8 mouse cellular contexts compared by ENCODE assay signal in the genomic region with DNA sequence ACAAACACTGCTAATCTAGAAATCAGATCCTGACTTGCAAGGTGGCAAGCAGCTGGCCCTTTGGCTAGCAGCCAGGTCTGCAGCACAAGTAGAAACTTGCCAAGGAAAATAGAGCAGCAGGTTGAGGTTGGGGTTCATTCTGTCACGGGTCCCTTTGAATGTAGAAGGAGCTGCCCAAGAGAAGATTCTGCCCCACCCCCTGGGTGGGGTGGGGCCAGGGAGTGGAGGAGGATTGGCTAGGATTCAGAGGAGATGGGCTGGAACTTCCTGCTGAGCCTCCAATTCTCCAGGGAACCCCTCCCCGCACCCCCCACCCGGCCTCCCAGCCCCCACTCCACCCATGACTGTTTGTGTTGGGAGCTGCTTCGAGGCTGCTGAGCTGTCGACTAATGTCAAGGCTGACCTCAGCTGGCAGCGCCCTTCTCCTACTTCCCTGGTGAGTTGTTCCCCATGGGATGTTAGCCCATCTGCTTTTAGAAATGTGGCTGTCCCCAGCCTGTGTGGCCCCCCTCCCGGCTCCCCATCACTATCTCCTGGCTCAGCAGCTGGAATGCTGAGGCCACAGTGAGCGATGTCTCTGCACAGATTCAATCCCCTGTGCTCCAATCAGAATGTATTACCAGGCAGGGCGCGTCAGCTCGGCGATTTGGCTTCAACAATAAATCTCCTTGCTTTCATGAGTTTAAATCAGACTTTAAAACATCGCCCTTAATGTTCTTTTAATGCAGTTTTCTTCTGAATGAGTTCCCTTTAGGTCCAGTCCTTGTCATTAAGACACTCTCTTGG.
DNase-seq lines count a peak whose midpoint lies in the region; ATAC-seq lines count a peak whose summit lies in the region.
"Had no signal": no experiment of that assay in that cellular context is flagged by ENCODE, and none has a peak within 500 bp of the region (broad histone marks: within the 10 kb centered on the region; RNA-seq: fewer than 3 reads in every experiment).

No protein-coding gene starts in this region.

- H3K4me2 ChIP-seq in intestine, embryonic 16.5 days (ENCODE audit: low read depth, low read length): peak overlapping the region; percentile 47

- H3K9ac ChIP-seq in intestine, embryonic 16.5 days (ENCODE audit: low read depth, low read length): peak overlapping the region; percentile 34; the same call in 1 of the 2 replicates

- H3K9me3 ChIP-seq in intestine, embryonic 16.5 days (ENCODE audit: control insufficient read depth, low read length): no peaks in the 10 kb centered on the region

- H3K27ac ChIP-seq in intestine, embryonic 16.5 days (ENCODE audit: low read length): no peak overlapping the region

- peak; percentile 14; the same call in 1 of the 2 replicates for ATAC-seq in granulocyte monocyte progenitor cell, adult 5-6 weeks (replicated peaks; ENCODE audit: poor library complexity, severe bottlenecking)
- peak; percentile 90 for ATAC-seq in intestine, embryonic 16.5 days

- H3K4me1 ChIP-seq in intestine, embryonic 16.5 days (ENCODE audit: control insufficient read depth, insufficient read depth, low read length): peaks cover 6% of the 10 kb centered on the region

- no peaks in the 10 kb centered on the region for H3K27me3 ChIP-seq in intestine, embryonic 16.5 days (replicated peaks; ENCODE audit: control insufficient read depth, insufficient read depth, low read length)

- peak overlapping the region; percentile 19 for H3K4me3 ChIP-seq in intestine, embryonic 16.5 days (ENCODE audit: low read length)
- H3K4me3 ChIP-seq: erythroblast, embryonic 14.5 days had no signal

- DNase-seq in adipocyte (ENCODE audit: low spot score): peak; percentile 3
- peak; percentile 80 for DNase-seq in cerebellum, adult 9-10 months
- DNase-seq in lung, adult 18-20 months: peak; percentile 76 to 81
- peak; percentile 47 for DNase-seq in retina, embryonic 14.5 days (ENCODE audit: low spot score)
- no peak for DNase-seq in frontal cortex, postnatal 36 days (ENCODE audit: low spot score in 2 of 2)

- H3K36me3 ChIP-seq in intestine, embryonic 16.5 days (ENCODE audit: control insufficient read depth, insufficient read depth, low read length): no peaks in the 10 kb centered on the region

- 1% methylated on average over 13 of the region's 13 CpGs for WGBS in intestine, embryonic 16.5 days

Comparison
In these comparisons a context has a peak if more than half of its experiments do, and no peak if none do; other contexts are left out.
1. DNase-seq: peak in adipocyte (single experiment), cerebellum, adult 9-10 months (single experiment), lung, adult 18-20 months (2 of 2) and retina, embryonic 14.5 days (single experiment); none in frontal cortex, postnatal 36 days (0 of 2).